Mouse (Mus musculus): ENCODE results near the gene Mb21d2. TPM values are rescaled to one million over a fixed set of nuclear protein-coding genes. Genes with fewer than 3 reads are reported as not detected.

Mb21d2 gene
- polyA plus RNA-seq, 1 experiment from 2014 or later: 13.5 TPM

DNA sequence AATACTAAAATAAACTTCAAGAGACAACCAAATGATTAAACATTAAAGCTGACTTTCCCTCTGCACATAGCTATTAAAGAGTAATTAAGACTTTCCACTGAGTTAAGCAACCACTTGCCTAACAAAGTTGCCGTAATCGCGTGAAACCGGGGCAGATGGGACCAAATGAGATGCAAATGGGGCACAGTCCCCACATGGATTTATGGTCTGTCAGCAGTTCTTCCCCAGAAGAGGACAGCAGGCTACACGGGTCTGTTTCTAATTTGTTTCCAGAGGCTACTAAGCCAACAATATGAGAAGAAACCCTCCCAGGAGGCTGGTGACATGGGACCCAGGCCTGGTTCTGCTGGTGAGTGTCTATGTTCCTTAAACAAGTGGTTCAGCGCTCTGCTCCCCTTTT, 34.6 kb downstream of the Mb21d2 start:
- ATAC-seq (ENCODE audit: low FRiP score, low read depth): peak; percentile 41
- Histone ChIP-seq H3K9ac (no peak overlapping the region), H3K4me2 (replicated peaks) (no peak overlapping the region), H3K9me3 (no peaks in the 10 kb centered on the region), H3K27me3 (replicated peaks) (peaks cover 3% of the 10 kb centered on the region), H3K4me1 (peaks cover 28% of the 10 kb centered on the region), H3K4me3 (no peak overlapping the region), H3K36me3 (no peaks in the 10 kb centered on the region), H3K27ac (no peak overlapping the region)
- WGBS: 21% methylated on average over 6 of the region's 6 CpGs

DNA sequence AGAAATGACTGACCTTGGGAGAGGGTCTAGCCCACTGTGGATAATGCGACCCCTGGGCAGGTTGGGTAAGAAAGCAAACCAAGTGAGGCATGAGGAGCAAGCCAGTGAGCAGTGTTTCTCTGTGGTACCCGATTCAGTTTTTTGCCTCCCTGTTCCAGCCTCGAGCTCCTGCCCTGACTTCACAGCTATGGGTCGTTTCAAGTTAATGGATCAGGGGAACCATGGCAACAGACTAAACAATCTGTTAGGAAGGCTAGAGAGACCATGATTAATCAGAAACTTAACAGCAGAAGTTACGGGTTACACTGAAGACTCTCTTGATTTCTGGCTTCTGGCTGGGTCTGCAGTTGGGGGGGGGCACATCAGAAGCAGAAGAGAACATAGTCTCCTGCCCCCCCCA, 36.2 kb downstream of the Mb21d2 start:
- no peak overlapping the region for H3K4me2 ChIP-seq (replicated peaks)

DNA sequence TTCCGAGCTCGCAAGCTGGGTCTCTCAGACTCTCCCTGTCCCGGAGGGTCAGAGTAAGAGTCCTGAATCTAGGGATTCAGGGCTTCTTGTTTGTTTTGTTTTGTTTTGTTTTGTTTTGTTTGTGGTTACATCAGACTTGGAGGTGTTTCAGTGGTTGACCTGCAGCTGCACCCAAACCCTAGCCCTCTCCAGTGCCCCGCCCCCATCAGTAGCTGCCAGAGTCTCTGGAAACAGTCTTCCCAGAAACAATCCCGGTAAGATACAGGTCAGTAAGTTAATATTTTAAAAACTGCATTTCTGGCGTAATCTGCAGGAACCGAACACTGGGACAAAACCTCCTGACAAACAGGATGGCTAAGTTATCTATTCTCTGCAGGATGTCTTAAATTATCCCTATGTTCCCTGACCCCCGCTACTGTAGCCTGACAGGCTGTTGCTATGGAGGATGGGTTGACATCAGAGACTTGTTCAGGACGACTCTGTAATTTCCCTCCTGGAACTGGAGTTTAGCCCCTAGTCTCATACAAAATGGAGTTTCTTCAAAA, 43.2 kb downstream of the Mb21d2 start:
- no peaks in the 10 kb centered on the region for H3K36me3 ChIP-seq
- 0 out of 2 replicates have a peak overlapping the region, but pooled peaks have one; percentile 4 for H3K4me2 ChIP-seq (replicated peaks)
- H3K9me3 ChIP-seq: no peaks in the 10 kb centered on the region
- H3K9ac ChIP-seq: no peak overlapping the region
- H3K27me3 ChIP-seq (replicated peaks): no peaks in the 10 kb centered on the region
- no peak overlapping the region for H3K4me3 ChIP-seq
- 63% methylated on average over 9 of the region's 9 CpGs for WGBS
- no peak for ATAC-seq (ENCODE audit: low FRiP score, low read depth)
- no peak overlapping the region for H3K27ac ChIP-seq
- peaks cover 35% of the 10 kb centered on the region for H3K4me1 ChIP-seq

More for the DNA sequence above, 36.2 kb downstream of the Mb21d2 start:
- Histone ChIP-seq H3K27me3 (replicated peaks) (peaks cover 3% of the 10 kb centered on the region), H3K36me3 (no peaks in the 10 kb centered on the region), H3K9ac (no peak overlapping the region), H3K27ac (no peak overlapping the region), H3K4me3 (no peak overlapping the region), H3K9me3 (no peaks in the 10 kb centered on the region), H3K4me1 (peaks cover 26% of the 10 kb centered on the region)
- ATAC-seq (ENCODE audit: low FRiP score, low read depth): peak; percentile 22; the same call in 1 of the 2 replicates
- WGBS: 20% methylated on average over 5 of the region's 5 CpGs

DNA sequence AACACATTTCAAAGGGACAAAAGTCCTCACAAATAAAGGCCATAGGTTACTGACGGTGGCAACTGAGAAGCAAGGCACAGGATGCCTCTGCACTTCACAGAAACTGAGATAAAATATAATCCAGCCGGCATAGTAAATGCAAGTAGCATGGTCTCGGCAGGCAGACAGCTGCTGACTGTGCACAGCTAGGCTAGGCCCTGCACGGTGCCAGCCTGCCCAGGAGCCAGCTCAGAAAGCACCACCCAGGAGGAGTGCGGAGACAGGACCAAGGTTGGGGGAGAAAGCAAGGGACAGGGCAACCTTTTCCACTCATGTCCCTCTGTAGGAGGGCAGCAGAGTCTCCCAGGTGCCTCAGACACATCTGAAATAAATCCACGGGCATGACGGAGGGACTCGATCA, 44.0 kb downstream of the Mb21d2 start:
- Histone ChIP-seq H3K4me2 (replicated peaks) (no peak overlapping the region), H3K36me3 (no peaks in the 10 kb centered on the region), H3K4me3 (no peak overlapping the region), H3K4me1 (peaks cover 43% of the 10 kb centered on the region), H3K9ac (no peak overlapping the region), H3K27ac (no peak overlapping the region), H3K9me3 (no peaks in the 10 kb centered on the region), H3K27me3 (replicated peaks) (no peaks in the 10 kb centered on the region)
- WGBS: 57% methylated on average over 8 of the region's 8 CpGs
- no peak for ATAC-seq (ENCODE audit: low FRiP score, low read depth)

DNA sequence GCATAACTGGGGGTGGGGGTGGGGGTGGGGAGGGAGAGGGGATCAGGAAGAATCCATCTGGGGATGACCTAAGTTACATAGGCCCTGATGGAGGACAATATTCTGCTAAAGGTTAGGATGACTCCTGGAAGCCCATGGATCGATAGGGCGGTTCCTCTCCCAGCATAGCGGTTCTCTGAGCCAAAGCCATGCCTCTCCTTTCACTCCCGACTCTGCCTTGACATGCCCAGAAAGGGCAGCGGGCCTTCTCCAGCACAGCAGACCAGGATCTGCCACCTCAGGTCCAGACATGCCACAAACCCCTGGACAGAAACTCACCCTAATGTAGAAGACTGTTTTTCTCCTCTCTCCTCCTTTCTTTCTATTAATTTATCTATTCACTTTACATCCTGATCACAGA, 44.8 kb downstream of the Mb21d2 start:
- 83% methylated on average over 5 of the region's 5 CpGs for WGBS
- Histone ChIP-seq H3K4me1 (peaks cover 52% of the 10 kb centered on the region), H3K9ac (no peak overlapping the region)

DNA sequence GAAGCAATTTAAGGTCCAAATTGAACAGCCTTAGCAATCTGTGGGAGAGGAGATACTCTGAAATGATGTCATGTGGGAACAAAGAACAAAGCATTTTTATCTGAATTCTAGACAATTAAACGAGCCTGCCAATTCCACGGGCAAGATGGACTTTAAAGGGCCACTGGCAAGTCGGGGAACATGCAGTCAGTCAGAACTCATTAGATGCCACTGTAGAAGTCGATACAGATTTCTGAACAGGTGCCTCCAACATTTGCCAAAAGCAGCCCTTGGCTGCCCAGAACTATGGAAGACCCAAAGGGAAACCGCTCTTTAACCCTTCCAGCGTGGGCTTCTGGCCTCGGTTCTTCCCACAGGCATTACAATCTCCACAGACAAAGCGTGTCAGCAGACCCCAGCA, 45.8 kb downstream of the Mb21d2 start:
- peaks cover 54% of the 10 kb centered on the region for H3K4me1 ChIP-seq
- WGBS: 68% methylated on average over 8 of the region's 8 CpGs
- ATAC-seq (ENCODE audit: low FRiP score, low read depth): no peak
- no peak overlapping the region for H3K4me2 ChIP-seq (replicated peaks)
- no peak overlapping the region for H3K27ac ChIP-seq
- no peaks in the 10 kb centered on the region for H3K27me3 ChIP-seq (replicated peaks)
- H3K4me3 ChIP-seq: no peak overlapping the region
- H3K9ac ChIP-seq: no peak overlapping the region
- no peaks in the 10 kb centered on the region for H3K36me3 ChIP-seq
- no peaks in the 10 kb centered on the region for H3K9me3 ChIP-seq

More for the DNA sequence above, 44.8 kb downstream of the Mb21d2 start:
- H3K9me3 ChIP-seq: no peaks in the 10 kb centered on the region
- no peak overlapping the region for H3K4me2 ChIP-seq (replicated peaks)
- no peaks in the 10 kb centered on the region for H3K36me3 ChIP-seq
- no peak for ATAC-seq (ENCODE audit: low FRiP score, low read depth)
- H3K4me3 ChIP-seq: no peak overlapping the region
- no peaks in the 10 kb centered on the region for H3K27me3 ChIP-seq (replicated peaks)
- no peak overlapping the region for H3K27ac ChIP-seq

DNA sequence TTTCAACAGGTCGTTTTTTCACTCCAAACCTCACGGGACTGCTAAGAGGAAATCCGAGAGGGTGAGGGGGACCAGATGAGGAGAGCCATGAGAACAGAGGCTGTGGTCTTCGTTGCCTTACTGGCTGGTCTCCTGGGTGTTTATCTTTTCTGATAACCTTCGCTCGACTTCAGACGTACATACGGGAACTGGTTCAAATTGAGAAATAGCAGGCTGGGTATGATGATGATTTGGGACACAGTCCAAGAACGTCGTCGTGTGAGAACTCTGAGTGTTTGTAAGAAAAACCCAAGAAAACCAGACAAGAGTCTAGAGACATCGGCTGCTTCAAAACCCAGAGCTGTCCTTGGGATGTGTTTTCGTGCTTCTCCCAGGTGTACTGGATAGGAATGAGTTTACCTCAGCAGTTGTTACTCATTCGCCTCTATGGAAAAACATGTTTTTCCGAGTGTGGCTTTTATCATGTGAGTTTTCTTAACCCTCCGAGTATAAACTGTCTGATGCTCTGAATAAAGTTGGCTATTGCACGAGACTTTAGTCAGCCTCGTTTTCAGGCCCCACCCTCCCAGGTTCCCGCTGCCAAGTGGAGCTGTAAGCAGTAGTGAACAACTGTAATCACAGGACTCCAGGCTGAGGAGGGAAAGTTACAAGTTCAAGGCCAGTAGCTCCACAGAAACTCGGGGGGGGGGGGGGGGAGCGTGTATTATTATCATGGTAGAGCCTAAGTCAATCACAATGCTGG, 46.6 kb downstream of the Mb21d2 start:
- H3K36me3 ChIP-seq: no peaks in the 10 kb centered on the region
- H3K27ac ChIP-seq: no peak overlapping the region
- no peaks in the 10 kb centered on the region for H3K27me3 ChIP-seq (replicated peaks)
- no peak overlapping the region for H3K9ac ChIP-seq
- H3K9me3 ChIP-seq: no peaks in the 10 kb centered on the region
- H3K4me3 ChIP-seq: no peak overlapping the region
- ATAC-seq (ENCODE audit: low FRiP score, low read depth): no peak
- H3K4me2 ChIP-seq (replicated peaks): no peak overlapping the region
- WGBS: 87% methylated on average over 21 of the region's 21 CpGs
- peaks cover 54% of the 10 kb centered on the region for H3K4me1 ChIP-seq

DNA sequence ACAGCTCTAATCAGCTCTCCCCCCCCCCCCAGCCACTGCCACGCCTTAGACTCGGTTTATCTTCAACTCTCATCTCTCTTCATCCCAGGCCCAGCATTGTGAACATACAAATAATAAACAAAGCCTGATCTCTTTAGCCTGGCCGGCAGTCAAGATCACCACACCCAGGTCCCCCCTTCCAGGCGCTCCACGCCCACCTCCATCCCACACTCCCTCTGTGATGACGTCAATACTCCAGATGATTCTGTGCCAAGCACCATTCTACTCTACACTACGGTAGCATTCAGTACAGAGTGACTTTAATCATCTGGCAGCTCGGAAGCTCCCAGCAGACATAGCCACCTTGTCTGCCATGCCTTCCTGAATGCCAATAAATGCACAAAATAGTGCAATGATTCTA, 47.7 kb downstream of the Mb21d2 start:
- WGBS: 63% methylated on average over 8 of the region's 8 CpGs
- H3K4me1 ChIP-seq: peaks cover 61% of the 10 kb centered on the region
- ATAC-seq (ENCODE audit: low FRiP score, low read depth): no peak

DNA sequence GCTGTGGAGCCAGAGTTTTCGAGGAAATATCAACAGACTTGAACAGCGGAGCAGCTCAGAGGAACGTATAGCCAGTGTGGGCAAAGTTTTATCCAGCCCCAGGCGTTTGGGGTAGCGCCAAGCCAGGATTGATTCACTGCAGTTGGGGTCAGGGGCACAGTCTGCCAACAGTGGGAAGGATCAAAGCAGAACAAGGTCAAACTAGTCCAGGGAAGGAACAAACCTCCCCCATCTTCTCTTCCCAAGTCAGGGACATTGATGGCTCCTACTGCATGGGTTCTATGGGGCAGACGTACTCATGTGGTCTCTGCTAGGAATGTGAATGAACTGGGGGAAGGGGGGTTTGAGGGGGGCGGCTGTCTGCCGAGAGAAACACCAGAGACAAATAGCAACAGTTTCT, 48.7 kb downstream of the Mb21d2 start:
- H3K27me3 ChIP-seq (replicated peaks): no peaks in the 10 kb centered on the region; the same call in 1 of the 2 replicates
- ATAC-seq (ENCODE audit: low FRiP score, low read depth): peak; percentile 81
- no peak overlapping the region for H3K4me3 ChIP-seq
- peak overlapping the region; percentile 35 for H3K4me2 ChIP-seq (replicated peaks)
- H3K9me3 ChIP-seq: no peaks in the 10 kb centered on the region
- H3K4me1 ChIP-seq: peaks cover 51% of the 10 kb centered on the region
- no peak overlapping the region for H3K9ac ChIP-seq
- H3K36me3 ChIP-seq: no peaks in the 10 kb centered on the region
- no peak overlapping the region for H3K27ac ChIP-seq
- 9% methylated on average over 8 of the region's 8 CpGs for WGBS

More for the DNA sequence above, 47.7 kb downstream of the Mb21d2 start:
- Histone ChIP-seq H3K9me3 (no peaks in the 10 kb centered on the region), H3K27ac (no peak overlapping the region), H3K9ac (no peak overlapping the region), H3K27me3 (replicated peaks) (no peaks in the 10 kb centered on the region; the same call in 1 of the 2 replicates), H3K4me3 (no peak overlapping the region), H3K4me2 (replicated peaks) (no peak overlapping the region), H3K36me3 (no peaks in the 10 kb centered on the region)

DNA sequence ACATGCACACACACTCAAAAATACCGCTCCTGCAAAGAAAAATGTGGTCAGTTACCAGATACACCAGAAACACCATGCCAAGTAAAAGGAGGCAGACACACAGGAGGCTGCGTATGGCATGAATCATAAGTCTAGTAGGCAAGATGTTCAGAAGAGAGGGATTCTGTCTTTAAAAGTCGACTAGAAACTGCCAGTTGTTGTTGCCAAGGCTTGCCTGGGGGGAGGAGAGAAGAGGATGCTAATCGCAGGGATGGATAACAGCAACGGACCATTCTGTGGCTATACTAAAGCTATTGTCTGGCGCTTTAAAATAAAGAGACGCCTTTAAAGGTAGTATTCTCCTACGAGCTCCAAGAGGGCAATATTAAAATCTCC, 49.2 kb downstream of the Mb21d2 start:
- H3K9me3 ChIP-seq: no peaks in the 10 kb centered on the region
- H3K4me3 ChIP-seq: no peak overlapping the region
- no peak overlapping the region for H3K9ac ChIP-seq
- peaks cover 46% of the 10 kb centered on the region for H3K4me1 ChIP-seq
- no peaks in the 10 kb centered on the region; the same call in 1 of the 2 replicates for H3K27me3 ChIP-seq (replicated peaks)
- no peak overlapping the region for H3K27ac ChIP-seq
- ATAC-seq (ENCODE audit: low FRiP score, low read depth): peak; percentile 20; the same call in 1 of the 2 replicates
- H3K4me2 ChIP-seq (replicated peaks): peak overlapping the region; percentile 35
- WGBS: 28% methylated on average over 8 of the region's 8 CpGs
- no peaks in the 10 kb centered on the region for H3K36me3 ChIP-seq

DNA sequence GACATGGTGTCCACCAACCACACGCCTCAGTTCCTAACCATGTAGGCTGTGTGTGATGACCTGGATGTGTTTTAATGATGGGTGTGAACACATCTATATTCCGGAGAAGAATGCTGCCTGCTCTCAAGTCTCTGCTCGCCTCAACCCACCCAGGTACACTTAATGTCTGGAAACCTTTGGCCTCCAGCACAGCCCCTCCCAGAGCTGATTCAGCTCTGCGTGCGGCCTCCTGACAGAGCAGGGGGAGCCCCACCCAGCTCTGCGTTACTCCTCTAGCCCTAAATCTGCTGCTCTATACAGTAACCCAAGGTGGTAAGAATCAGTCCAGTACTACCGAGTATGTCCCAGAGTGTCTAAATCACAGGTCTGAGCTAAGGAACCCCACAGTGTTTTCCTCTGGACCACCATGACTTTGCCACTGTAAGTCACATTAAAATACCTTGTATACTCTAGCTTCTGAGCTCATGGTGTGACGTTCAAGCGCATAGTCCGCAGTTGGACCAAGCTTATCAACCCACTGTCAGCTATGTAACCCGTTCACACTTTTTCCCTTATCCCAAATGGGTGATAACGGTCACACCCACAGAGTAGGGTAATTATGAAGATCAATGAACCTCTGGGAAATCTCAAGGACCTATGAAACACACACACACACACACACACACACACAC, 49.7 kb downstream of the Mb21d2 start:
- no peak overlapping the region for H3K27ac ChIP-seq
- no peaks in the 10 kb centered on the region; the same call in 1 of the 2 replicates for H3K27me3 ChIP-seq (replicated peaks)
- ATAC-seq (ENCODE audit: low FRiP score, low read depth): no peak
- peak overlapping the region; percentile 35; the same call in 1 of the 2 replicates for H3K4me2 ChIP-seq (replicated peaks)
- no peak overlapping the region for H3K9ac ChIP-seq
- 79% methylated on average over 12 of the region's 12 CpGs for WGBS
- peaks cover 44% of the 10 kb centered on the region for H3K4me1 ChIP-seq
- H3K4me3 ChIP-seq: no peak overlapping the region
- no peaks in the 10 kb centered on the region for H3K9me3 ChIP-seq
- H3K36me3 ChIP-seq: no peaks in the 10 kb centered on the region

DNA sequence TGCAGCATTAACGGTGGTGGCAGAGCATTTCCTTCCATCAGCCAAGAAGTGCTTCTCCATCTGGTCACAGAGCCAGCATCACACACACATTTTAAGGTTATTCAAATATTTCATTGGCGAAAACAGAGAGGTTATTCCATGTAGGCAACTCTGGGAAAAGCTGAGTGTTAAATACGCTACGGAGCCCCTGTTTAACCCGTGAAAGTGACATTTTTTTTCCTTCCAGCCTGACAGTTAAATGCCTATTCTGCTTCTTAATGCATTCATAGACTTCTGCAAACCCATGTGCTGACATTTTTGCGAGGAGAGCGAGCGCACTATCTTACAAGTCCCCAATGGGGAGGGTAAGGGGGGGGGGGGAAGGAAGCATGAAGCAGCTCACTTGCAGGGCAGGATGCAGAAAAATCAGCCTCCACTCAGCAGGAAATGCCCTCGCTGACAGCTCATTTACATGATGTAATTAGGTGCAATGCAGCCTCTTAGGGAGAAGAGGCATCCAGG, 52.3 kb downstream of the Mb21d2 start:
- H3K27ac ChIP-seq: no peak overlapping the region
- 51% methylated on average over 9 of the region's 9 CpGs for WGBS
- H3K9me3 ChIP-seq: no peaks in the 10 kb centered on the region
- H3K27me3 ChIP-seq (replicated peaks): no peaks in the 10 kb centered on the region; the same call in 1 of the 2 replicates
- H3K36me3 ChIP-seq: no peaks in the 10 kb centered on the region
- H3K4me2 ChIP-seq (replicated peaks): no peak overlapping the region
- peaks cover 44% of the 10 kb centered on the region for H3K4me1 ChIP-seq
- H3K4me3 ChIP-seq: no peak overlapping the region
- ATAC-seq (ENCODE audit: low FRiP score, low read depth): no peak
- no peak overlapping the region for H3K9ac ChIP-seq
